In genomic region chr2:166021073-166021610, GRCm38 (mm10) we compare ENCODE assay signal across 8 mouse cellular contexts. TPM values are rescaled to one million over a fixed set of nuclear protein-coding genes. Genes with fewer than 3 reads are reported as not detected.
DNase-seq lines count a peak whose midpoint lies in the region; ATAC-seq lines count a peak whose summit lies in the region.

No protein-coding gene starts in this region.

- peaks cover 54% of the 10 kb centered on the region for H3K4me1 ChIP-seq in kidney, embryonic 16.5 days (ENCODE audit: insufficient read depth, low read length)
- H3K4me1 ChIP-seq in embryonic facial prominence, embryonic 14.5 days (ENCODE audit: control insufficient read depth, insufficient read depth, low read length): peaks cover 17% of the 10 kb centered on the region
- peaks cover 39% of the 10 kb centered on the region for H3K4me1 ChIP-seq in hindbrain, embryonic 10.5 days (replicated peaks)

- no peaks in the 10 kb centered on the region for H3K27me3 ChIP-seq in kidney, embryonic 16.5 days (ENCODE audit: insufficient read depth, low read length)
- no peaks in the 10 kb centered on the region for H3K27me3 ChIP-seq in embryonic facial prominence, embryonic 14.5 days (replicated peaks; ENCODE audit: control insufficient read depth, insufficient read depth, low read length)
- no peaks in the 10 kb centered on the region for H3K27me3 ChIP-seq in hindbrain, embryonic 10.5 days (ENCODE audit: insufficient read depth, poor library complexity, severe bottlenecking)

- 0 out of 2 replicates have a peak overlapping the region, but pooled peaks have one; percentile 5 for H3K9ac ChIP-seq in kidney, embryonic 16.5 days (replicated peaks; ENCODE audit: low read length)
- no peak overlapping the region for H3K9ac ChIP-seq in embryonic facial prominence, embryonic 14.5 days (ENCODE audit: low read depth, low read length)

- no peaks in the 10 kb centered on the region for H3K36me3 ChIP-seq in kidney, embryonic 16.5 days (ENCODE audit: insufficient read depth, low read length)
- no peaks in the 10 kb centered on the region for H3K36me3 ChIP-seq in embryonic facial prominence, embryonic 14.5 days (ENCODE audit: control insufficient read depth, insufficient read depth, low read length)
- H3K36me3 ChIP-seq in hindbrain, embryonic 10.5 days: no peaks in the 10 kb centered on the region; the same call in 1 of the 2 replicates

- DNase-seq in kidney, adult 8-10 months: no peak
- DNase-seq in embryonic facial prominence, embryonic 14.5 days (ENCODE audit: low spot score): peak; percentile 49
- no peak for DNase-seq in hindbrain, embryonic 10.5 days (ENCODE audit: low spot score)
- DNase-seq in lung, postnatal 36 days: peak; percentile 64
- DNase-seq in ovary, postnatal 36 days (ENCODE audit: low spot score): no peak
- no peak for DNase-seq in adrenal gland, adult 2 months

- no peak overlapping the region for H3K4me3 ChIP-seq in kidney, embryonic 16.5 days (ENCODE audit: low read length)
- H3K4me3 ChIP-seq in embryonic facial prominence, embryonic 14.5 days (ENCODE audit: low read depth, low read length): no peak overlapping the region
- peak overlapping the region; percentile 4; the same call in 1 of the 2 replicates for H3K4me3 ChIP-seq in hindbrain, embryonic 10.5 days

- ATAC-seq in kidney, embryonic 16.5 days (ENCODE audit: low FRiP score, low TSS enrichment): no peak
- ATAC-seq in embryonic facial prominence, embryonic 14.5 days (ENCODE audit: low read depth): 0 out of 2 replicates have a peak, but pooled peaks have one; percentile 44
- no peak for ATAC-seq in monocyte, adult 5-6 weeks (replicated peaks; ENCODE audit: insufficient number of reproducible peaks, low FRiP score, low TSS enrichment, poor library complexity, severe bottlenecking)

- H3K9me3 ChIP-seq in kidney, embryonic 16.5 days (ENCODE audit: low read length): no peaks in the 10 kb centered on the region
- H3K9me3 ChIP-seq in embryonic facial prominence, embryonic 14.5 days (ENCODE audit: control insufficient read depth, low read length): no peaks in the 10 kb centered on the region
- no peaks in the 10 kb centered on the region for H3K9me3 ChIP-seq in hindbrain, embryonic 10.5 days

- H3K4me2 ChIP-seq in kidney, embryonic 16.5 days (replicated peaks; ENCODE audit: low read depth, low read length): no peak overlapping the region
- H3K4me2 ChIP-seq in embryonic facial prominence, embryonic 14.5 days (ENCODE audit: low read depth, low read length): no peak overlapping the region

- WGBS in kidney, embryonic 16.5 days: 18% methylated on average over 4 of the region's 4 CpGs
- 20% methylated on average over 4 of the region's 4 CpGs for WGBS in embryonic facial prominence, embryonic 14.5 days
- 28% methylated on average over 4 of the region's 4 CpGs for WGBS in hindbrain, embryonic 10.5 days

- peak overlapping the region; percentile 83 for H3K27ac ChIP-seq in kidney, embryonic 16.5 days (ENCODE audit: low read length)
- H3K27ac ChIP-seq in embryonic facial prominence, embryonic 14.5 days (replicated peaks; ENCODE audit: low read depth, low read length): peak overlapping the region; percentile 63
- peak overlapping the region; percentile 60 for H3K27ac ChIP-seq in hindbrain, embryonic 10.5 days

RNA-seq across cellular contexts. Expression of gene Ncoa3, which starts 28.7 kb away (rescaled TPM):
- polyA plus RNA-seq in kidney, embryonic 16.5 days (2015; fragmentation: Nextera tagmentation; extraction: Ambion mirVana): 19.1 and 22.8 TPM in 2 replicates
- 15.4 and 15.6 TPM in 2 replicates for polyA plus RNA-seq in embryonic facial prominence, embryonic 14.5 days (2014; fragmentation: Nextera tagmentation; extraction: Ambion mirVana)
- 14.6 and 16.6 TPM in 2 replicates for polyA plus RNA-seq in hindbrain, embryonic 10.5 days (2016; fragmentation: Nextera tagmentation; extraction: Ambion mirVana)
- total RNA-seq in monocyte, adult 5-6 weeks (2017): 73.0 to 105 TPM (median 76.8 TPM) in 3 replicates
- 10 to 100 TPM; 28.5 to 29.8 TPM for total RNA-seq in adrenal gland, adult 2 months (2021)
- 26.2 and 27.9 TPM in 2 replicates for polyA plus RNA-seq in adrenal gland, adult 2 months (2012; rRNA removed)

Comparison
In these comparisons a context has a peak if more than half of its experiments do, and no peak if none do; other contexts are left out.
1. DNase-seq: peak in embryonic facial prominence, embryonic 14.5 days (single experiment) and lung, postnatal 36 days (single experiment); none in kidney, adult 8-10 months (0 of 2), hindbrain, embryonic 10.5 days (single experiment), ovary, postnatal 36 days (single experiment) and adrenal gland, adult 2 months (single experiment).
2. Peak in every context shown above with its lines, with median percentiles within 50 percentile points of each other: H3K27ac ChIP-seq.